Mouse (Mus musculus): ENCODE measurements around the gene Zfp385a. TPM values are rescaled to one million over a fixed set of nuclear protein-coding genes. Genes with fewer than 3 reads are reported as not detected.
"Not testable (repeated sequence)": the region's sequence is repeated elsewhere in the genome, so short reads cannot be mapped to it uniquely, and the experiment has no call there.

The Zfp385a gene
- total RNA-seq, 1 experiment from 2014 or later = 18.7 TPM

DNA sequence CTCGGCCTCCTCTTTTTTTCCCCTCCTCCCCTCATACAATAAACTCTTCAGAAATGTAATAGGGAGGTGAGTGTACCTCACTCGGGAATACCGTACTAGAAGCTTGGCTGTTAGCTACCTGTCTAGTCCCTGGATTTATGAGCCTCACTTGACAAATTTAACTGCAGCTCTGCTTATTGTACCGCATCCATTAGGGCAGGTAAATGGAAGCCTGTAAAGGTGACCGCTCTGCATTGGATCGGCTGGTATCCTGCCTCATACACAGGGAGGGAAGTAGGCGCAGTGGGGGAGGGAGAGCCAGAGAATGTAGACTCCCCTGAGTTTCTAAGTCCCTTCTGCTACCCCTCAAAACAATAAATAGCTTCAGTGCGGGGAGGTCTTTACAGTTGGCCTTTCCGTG, 49.0 kb downstream of the Zfp385a start:
- DNase-seq = no peak

DNA sequence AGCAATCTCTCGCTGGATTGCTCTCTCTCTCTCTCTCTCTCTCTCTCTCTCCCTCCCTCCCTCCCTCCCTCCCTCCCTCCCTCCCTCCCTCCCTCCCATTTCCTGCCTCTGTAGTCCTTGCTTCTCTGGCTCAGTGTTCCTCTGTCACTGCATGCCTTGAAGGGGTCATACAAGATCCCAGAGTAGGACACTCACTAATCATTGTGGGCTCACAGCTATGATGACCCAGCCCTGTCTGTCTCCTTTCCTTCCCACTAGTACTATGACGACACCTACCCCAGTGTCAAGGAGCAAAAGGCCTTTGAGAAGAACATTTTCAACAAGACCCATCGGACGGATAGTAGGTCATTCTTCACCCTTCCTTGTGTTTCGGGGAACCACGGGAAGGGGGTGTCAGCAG, 49.5 kb downstream of the Zfp385a start:
- DNase-seq = no peak

DNA sequence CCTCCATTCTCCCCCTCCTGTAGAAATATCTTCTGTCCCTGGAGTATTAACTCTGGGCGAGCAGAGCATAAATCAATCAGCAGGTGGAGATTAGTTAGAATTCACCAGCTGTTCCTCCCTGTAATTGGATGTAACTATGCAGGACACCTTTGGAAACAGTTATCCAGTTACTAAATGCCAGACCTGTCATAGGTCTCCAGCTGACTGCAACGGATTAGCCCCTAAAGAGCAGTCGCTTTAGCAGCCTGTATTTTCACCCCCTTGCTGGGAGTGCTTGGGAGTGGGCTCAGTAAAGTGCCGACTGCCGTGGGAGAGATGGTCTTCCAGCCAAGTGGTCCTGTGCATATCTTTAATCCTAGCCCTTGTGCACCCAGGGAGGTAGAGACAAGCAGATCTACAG, 50.3 kb downstream of the Zfp385a start:
- no peak for DNase-seq

DNA sequence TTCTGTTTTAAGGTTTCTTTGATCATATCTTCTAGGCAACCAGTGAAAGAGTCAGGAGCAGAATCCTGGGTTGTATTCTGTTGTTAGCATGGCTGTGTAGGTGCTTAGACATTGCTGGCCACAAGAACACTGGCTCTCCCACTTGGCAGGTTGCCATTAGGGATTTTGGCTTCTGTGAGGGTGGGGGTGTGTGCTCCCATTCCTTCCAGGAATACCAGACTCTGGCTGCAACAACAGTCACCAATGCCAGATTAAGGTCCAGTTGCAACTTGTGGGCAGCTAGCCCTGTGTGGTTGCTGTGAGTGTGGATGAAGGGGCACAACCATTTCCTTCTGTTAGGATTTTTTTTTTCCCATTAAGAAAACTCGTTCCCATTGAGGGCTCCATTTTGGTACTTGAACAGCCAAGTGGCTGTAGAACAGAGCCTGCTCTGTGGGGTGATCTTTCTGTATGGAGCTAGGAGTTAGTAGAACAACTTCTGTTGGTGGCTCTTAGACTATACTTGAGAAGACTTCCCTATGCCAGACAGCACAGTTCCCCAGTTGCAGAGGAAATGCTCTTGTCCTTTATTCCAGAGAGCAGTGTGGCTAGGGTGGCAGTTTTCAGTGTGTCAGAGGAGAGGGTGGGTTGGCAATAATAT, 54.0 kb downstream of the Zfp385a start:
- peak; percentile 70 for DNase-seq

DNA sequence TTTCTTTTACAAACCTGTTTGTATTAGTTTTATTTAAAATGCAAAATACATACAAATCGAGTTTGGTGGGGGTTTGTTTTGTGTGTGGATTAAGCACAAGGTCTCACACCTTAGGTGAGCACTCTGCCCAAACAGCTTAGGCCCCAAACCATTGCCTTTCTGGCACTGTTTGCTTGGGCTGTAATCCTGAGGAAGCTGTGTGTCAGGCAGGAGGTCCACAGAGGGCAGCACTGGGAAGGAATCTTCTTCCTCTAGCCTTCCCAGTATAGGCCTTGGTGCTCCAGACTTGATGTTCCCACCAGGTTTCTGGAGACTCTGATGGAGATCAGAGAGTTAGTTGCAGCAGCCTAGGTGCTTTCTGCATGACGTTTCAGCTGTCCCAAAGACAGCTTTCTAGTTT, 55.2 kb downstream of the Zfp385a start:
- peak; percentile 46 for DNase-seq

DNA sequence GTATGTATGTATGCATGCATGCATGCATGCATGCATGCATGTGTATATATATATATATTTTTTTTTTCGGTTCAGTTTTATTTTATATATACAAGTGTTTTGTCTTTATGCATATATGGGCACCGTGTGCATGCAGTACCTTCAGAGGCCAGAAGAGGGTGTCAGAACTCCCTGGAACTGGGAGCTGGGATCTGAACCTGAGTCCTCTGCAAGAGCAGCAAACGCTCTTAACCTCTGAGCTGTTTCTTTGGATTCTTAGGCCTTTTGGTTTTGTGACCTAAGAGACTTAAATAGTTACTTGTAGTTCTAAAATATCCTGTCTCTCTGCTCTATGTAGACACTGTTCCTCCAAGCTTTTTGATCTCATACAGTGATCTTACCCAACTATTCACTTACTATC, 55.8 kb downstream of the Zfp385a start:
- peak; percentile 70 for DNase-seq

DNA sequence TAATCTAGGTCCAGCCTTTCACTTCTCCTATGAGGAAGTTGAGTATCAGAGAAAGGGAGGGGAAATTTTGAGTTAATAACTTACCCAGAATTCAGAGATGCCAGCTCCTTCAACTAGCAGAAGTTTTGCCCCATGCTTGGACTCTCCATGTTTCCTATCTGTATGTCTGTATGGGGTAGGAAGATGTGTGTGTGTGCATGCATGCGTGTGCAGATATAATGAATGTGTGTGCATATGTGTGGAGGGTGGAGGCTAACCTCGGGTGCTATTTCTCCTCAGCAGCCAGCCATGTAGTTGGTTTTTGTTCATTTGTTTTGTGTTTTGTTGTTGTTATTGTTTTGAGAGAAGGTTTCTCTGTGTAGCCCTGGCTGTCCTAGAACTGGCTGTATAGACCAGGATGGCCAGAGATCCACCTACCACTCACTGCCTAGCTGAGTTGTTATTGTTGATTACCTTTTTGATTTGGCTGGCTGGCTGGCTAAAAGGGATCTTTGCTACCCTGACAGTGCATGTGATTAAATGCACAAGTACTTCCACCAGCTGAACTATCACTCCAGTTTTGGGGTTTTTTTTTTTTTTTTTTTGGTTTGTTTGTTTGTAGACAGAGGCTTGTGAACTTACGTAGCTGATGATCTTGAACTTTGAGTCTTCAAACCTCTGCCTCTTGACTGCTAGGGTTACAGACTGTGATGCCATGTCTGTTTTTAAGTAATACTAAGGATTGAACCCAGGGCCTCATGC, 58.3 kb downstream of the Zfp385a start:
- no peak for DNase-seq

DNA sequence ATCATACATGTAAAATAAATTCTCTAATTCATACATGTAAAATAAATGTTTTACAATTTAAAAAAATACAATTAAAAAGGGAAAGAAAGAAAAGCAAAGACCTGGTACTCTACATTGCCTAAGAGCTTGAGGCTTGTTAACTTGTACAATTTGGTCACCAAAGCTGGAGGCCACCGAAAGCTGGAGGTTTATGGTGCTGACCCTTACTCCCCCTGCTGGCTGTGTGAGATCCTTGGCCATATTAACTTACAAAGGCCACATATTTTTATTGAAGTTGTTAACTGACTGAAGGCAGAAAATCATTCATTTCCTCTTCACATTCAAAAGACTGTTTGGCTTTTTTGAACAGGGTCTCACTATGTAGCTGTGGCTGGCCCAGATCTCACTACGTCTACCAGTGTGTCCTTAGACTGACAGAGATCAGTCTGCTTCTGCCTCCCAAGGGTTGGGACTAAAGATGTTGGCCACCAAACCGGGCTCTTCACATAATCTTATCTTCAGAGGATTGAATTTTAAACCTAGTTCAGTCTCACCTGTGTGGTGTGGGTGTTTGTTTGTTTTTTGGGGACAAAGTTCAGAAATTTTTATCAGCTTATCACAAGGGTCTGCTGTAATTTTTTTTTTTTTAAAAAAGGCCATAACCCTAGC, 59.0 kb downstream of the Zfp385a start:
- peak; percentile 67 for DNase-seq

DNA sequence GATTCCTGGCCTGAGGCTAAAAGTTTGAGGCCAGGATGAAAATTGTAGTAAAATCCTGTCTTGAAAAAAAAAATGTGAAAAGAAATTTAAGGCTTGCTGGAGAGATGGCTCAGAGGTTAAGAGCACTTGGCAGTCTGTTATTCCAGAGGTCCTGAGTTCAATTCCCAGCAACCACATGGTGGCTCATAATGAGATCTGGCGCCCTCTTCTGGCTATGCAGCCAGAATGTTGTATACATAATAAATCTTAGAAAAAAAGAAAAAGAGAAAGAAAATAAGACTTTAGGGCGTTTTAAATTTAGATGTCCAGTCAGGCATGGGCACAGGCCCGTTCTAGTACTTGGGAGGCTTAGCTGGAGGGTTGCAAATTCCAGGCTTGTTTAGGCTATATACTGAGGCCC, 60.1 kb downstream of the Zfp385a start:
- peak; percentile 58 for DNase-seq

DNA sequence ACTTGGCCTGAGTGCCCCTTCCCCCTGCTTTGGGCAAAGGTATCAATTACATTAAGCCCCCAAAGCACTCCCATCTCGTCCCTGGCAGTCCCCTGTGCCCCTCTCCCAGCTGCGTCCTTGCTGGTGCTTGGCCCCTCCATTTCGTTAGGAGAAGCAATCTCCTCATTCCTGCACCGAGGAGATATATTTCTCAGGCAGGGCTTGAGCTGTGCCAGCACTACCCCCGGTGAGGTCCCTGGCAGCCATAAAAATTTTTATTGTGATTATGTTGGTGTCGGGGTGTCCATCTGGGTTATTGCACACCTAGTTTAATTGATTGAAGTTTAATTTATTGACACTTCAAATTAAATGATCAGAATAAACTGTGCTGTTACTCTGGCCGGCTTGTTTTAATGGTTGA, 61.9 kb downstream of the Zfp385a start:
- no peak for DNase-seq

DNA sequence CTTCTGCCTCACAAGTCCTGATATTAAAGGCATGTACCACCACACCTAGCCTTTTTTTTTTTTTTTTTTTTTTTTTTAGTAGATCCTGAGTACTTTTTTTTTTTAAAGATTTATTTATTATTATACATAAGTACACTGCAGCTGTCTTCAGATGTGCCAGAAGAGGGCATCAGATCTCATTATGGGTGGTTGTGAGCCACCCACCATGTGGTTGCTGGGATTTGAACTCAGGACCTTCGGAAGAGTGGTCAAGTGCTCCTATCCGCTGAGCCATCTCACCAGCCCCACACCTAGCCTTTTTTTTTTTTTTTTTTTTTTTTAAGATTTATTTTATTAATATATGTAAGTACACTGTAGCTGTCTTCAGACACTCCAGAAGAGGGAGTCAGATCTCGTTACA, 64.0 kb downstream of the Zfp385a start:
- not testable (repeated sequence) for DNase-seq

DNA sequence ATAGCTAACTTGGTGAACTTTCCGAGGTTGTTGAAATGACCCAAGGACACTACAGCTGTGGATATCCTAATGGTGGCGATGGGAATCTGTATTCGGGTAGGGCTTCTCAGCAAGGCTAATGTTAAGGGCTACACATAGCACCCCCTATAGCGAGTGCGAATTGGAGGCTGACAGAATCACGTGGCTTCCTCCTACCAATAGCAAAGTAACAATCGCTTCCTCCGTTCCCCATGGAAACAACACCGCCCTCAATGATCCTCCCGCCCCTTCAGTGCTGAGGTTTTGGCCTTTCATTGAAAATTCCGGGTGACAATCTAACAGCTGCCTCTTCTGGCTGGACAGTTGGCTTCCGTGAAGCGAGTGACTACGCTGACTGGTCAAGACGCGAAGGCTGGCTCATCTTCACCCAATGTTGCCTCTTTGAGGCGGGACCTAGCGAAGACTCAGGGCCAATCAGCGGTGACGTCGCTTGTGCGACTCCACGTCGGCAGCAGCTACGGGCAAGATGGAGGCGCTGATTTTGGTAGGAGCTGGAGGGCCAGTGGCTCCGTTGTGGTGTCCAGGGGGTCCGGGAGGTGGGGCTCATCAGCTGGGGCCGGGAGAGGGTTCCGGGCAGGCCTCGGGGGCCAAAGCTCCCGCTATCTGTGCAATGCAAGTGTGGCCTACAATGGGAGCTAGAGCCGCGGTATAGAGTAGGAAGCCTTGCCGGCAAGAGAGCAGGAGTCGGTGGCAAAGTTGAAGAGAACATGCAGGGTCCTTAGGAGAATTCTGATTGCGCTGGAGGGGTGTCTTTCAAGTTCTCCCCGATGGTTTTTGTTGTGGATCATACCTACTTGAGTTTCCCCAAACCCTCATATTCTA, 67.2 kb downstream of the Zfp385a start, which contains the start of gene Copz1:
Gene Copz1 (plus strand): TSS at position 296 of the 861 bp plus-strand sequence.
- peak; percentile 96 for DNase-seq

DNA sequence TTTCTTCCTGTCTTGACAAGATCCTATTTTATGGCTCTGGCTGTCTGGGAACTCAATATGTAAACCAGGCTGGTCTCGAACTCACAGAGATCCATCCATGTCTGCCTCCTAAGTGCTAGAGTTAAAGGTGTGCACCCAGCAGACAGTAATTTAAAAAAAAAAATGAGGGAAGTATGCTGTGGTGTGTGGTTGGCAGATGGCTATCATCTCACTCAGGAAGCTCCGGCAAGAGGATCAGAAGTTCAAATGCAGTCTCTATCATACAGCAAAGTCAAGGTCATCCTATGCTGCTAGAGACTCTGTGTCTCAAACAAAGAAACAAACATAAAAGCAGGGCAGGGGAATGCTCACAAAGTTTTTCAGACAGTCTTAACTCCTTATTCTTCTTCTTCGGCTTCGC, 71.0 kb downstream of the Zfp385a start:
- no peak for DNase-seq

DNA sequence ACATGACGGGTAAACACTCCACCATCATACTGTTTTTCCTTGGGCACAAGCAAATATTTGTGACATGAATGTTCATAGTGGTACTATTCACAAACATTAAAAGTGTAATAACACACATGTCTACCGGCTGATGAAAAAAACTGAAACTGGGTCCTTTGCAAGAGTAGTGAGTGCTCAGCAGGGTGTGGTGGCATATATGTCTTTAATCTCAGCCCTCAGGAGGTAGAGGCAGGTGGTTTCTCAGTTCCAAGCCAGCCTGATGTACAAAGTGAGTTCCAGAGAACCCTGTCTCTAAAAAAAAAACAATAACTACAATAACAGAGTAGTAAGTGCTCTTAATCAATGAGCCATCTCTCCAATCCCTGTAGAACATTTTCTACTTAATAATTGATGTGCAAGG, 75.1 kb downstream of the Zfp385a start:
- DNase-seq = no peak

Small RNA genes within 50 kb of the gene (microRNA-seq; reads per million reads assigned to microRNA genes)
- 182 to 285 reads per million in 2 experiments for gene Mir148b
- 0 to 0.38 reads per million in 2 experiments for gene Mir6963

Other genes starting within 250 kb of the Zfp385a start
- 10.9 and 17.6 TPM in 2 replicates for gene Smug1, start 173.0 kb downstream of the Zfp385a start, total RNA-seq (2021)
- gene Cbx5, start 100.3 kb downstream of the Zfp385a start, total RNA-seq (2021) = 73.0 and 73.8 TPM in 2 replicates
- 273 and 322 TPM in 2 replicates for gene Hnrnpa1, start 99.7 kb downstream of the Zfp385a start, total RNA-seq (2021)
- 1.0 and 4.7 TPM in 2 replicates for gene Nfe2, start 81.7 kb downstream of the Zfp385a start, total RNA-seq (2021)
- gene Copz1, start 67.4 kb downstream of the Zfp385a start, total RNA-seq (2021) = 118 and 125 TPM in 2 replicates
- not detected in 2 replicates for gene Gpr84, start 29.5 kb downstream of the Zfp385a start, total RNA-seq (2021)
- gene Itga5, start 26.7 kb upstream of the Zfp385a start, total RNA-seq (2021) = 34.9 and 37.7 TPM in 2 replicates
- gene Gtsf1, start 90.4 kb upstream of the Zfp385a start, total RNA-seq (2021) = not detected in 2 replicates
- not detected in 2 replicates for gene Gtsf2, start 108.4 kb upstream of the Zfp385a start, total RNA-seq (2021)
- gene Nckap1l, start 113.7 kb upstream of the Zfp385a start, total RNA-seq (2021) = 3.7 and 12.1 TPM in 2 replicates
- 5.2 and 8.1 TPM in 2 replicates for gene Pde1b, start 162.9 kb upstream of the Zfp385a start, total RNA-seq (2021)
- 18.7 and 19.3 TPM in 2 replicates for gene Ppp1r1a, start 197.9 kb upstream of the Zfp385a start, total RNA-seq (2021)
- gene Glycam1, start 225.0 kb upstream of the Zfp385a start, total RNA-seq (2021) = 208 TPM in 1 of 2 replicates, not detected in the other